Mouse (Mus musculus): ENCODE data around the gene Cass4. TPM values are rescaled to one million over a fixed set of nuclear protein-coding genes. Genes with fewer than 3 reads are reported as not detected.

Cass4 gene
- polyA plus RNA-seq, 1 experiment from 2014 or later = 0.12 TPM

GRCm38 (mm10) chr2:172395961-172396360, 2.4 kb downstream of the Cass4 start:
- no peaks in the 10 kb centered on the region for H3K36me3 ChIP-seq
- no peaks in the 10 kb centered on the region for H3K9me3 ChIP-seq
- peak overlapping the region; percentile 9; the same call in 1 of the 2 replicates for H3K4me3 ChIP-seq
- 33% methylated on average over 9 of the region's 9 CpGs for WGBS
- peak; percentile 44 for DNase-seq (ENCODE audit: low spot score)
- no peaks in the 10 kb centered on the region for H3K27me3 ChIP-seq (ENCODE audit: insufficient read depth, poor library complexity, severe bottlenecking)
- peaks cover 28% of the 10 kb centered on the region for H3K4me1 ChIP-seq (replicated peaks)
- H3K27ac ChIP-seq = peak overlapping the region; percentile 45

GRCm38 (mm10) chr2:172399901-172400300, 6.3 kb downstream of the Cass4 start:
- H3K27me3 ChIP-seq (ENCODE audit: insufficient read depth, poor library complexity, severe bottlenecking) = no peaks in the 10 kb centered on the region
- DNase-seq (ENCODE audit: low spot score) = no peak
- 35% methylated on average over 9 of the region's 9 CpGs for WGBS
- H3K4me1 ChIP-seq (replicated peaks) = peaks cover 28% of the 10 kb centered on the region
- H3K27ac ChIP-seq = peak overlapping the region; percentile 41; the same call in 1 of the 2 replicates
- no peaks in the 10 kb centered on the region for H3K36me3 ChIP-seq
- H3K9me3 ChIP-seq = no peaks in the 10 kb centered on the region
- no peak overlapping the region for H3K4me3 ChIP-seq

GRCm38 (mm10) chr2:172401116-172401825, 7.7 kb downstream of the Cass4 start:
- Histone ChIP-seq H3K27ac (no peak overlapping the region), H3K4me1 (replicated peaks) (peaks cover 14% of the 10 kb centered on the region), H3K9me3 (no peaks in the 10 kb centered on the region), H3K36me3 (no peaks in the 10 kb centered on the region), H3K4me3 (no peak overlapping the region), H3K27me3 (ENCODE audit: insufficient read depth, poor library complexity, severe bottlenecking) (no peaks in the 10 kb centered on the region)
- WGBS = 74% methylated on average over 13 of the region's 13 CpGs
- no peak for DNase-seq (ENCODE audit: low spot score)

GRCm38 (mm10) chr2:172404239-172404638, 10.6 kb downstream of the Cass4 start:
- peaks cover 14% of the 10 kb centered on the region for H3K4me1 ChIP-seq (replicated peaks)

GRCm38 (mm10) chr2:172405011-172405410, 11.4 kb downstream of the Cass4 start:
- Histone ChIP-seq H3K27me3 (ENCODE audit: insufficient read depth, poor library complexity, severe bottlenecking) (no peaks in the 10 kb centered on the region), H3K9me3 (no peaks in the 10 kb centered on the region), H3K36me3 (no peaks in the 10 kb centered on the region), H3K4me3 (no peak overlapping the region), H3K27ac (no peak overlapping the region), H3K4me1 (replicated peaks) (peaks cover 8% of the 10 kb centered on the region)
- DNase-seq (ENCODE audit: low spot score) = no peak
- 59% methylated on average over 3 of the region's 3 CpGs for WGBS

More at GRCm38 (mm10) chr2:172404239-172404638, 10.6 kb downstream of the Cass4 start:
- Histone ChIP-seq H3K9me3 (no peaks in the 10 kb centered on the region), H3K27me3 (ENCODE audit: insufficient read depth, poor library complexity, severe bottlenecking) (no peaks in the 10 kb centered on the region), H3K27ac (no peak overlapping the region), H3K4me3 (no peak overlapping the region), H3K36me3 (no peaks in the 10 kb centered on the region)
- DNase-seq (ENCODE audit: low spot score) = no peak
- 64% methylated on average over 7 of the region's 7 CpGs for WGBS

- DNase-seq (ENCODE audit: low spot score) = no peak
Observed at GRCm38 (mm10) chr2:172406173-172406572, 12.6 kb downstream of the Cass4 start.

GRCm38 (mm10) chr2:172407499-172407898, 13.9 kb downstream of the Cass4 start:
- no peak overlapping the region for H3K4me3 ChIP-seq
- H3K4me1 ChIP-seq (replicated peaks) = peaks cover 17% of the 10 kb centered on the region
- 75% methylated on average over 2 of the region's 2 CpGs for WGBS
- no peak overlapping the region for H3K27ac ChIP-seq
- no peaks in the 10 kb centered on the region for H3K36me3 ChIP-seq
- H3K27me3 ChIP-seq (ENCODE audit: insufficient read depth, poor library complexity, severe bottlenecking) = no peaks in the 10 kb centered on the region
- H3K9me3 ChIP-seq = no peaks in the 10 kb centered on the region
- no peak for DNase-seq (ENCODE audit: low spot score)

More at GRCm38 (mm10) chr2:172406173-172406572, 12.6 kb downstream of the Cass4 start:
- Histone ChIP-seq H3K27ac (no peak overlapping the region), H3K27me3 (ENCODE audit: insufficient read depth, poor library complexity, severe bottlenecking) (no peaks in the 10 kb centered on the region), H3K4me1 (replicated peaks) (peaks cover 8% of the 10 kb centered on the region; the same call in 1 of the 2 replicates), H3K4me3 (no peak overlapping the region), H3K36me3 (no peaks in the 10 kb centered on the region), H3K9me3 (no peaks in the 10 kb centered on the region)
- WGBS = 79% methylated on average over 4 of the region's 4 CpGs

GRCm38 (mm10) chr2:172410686-172411085, 17.1 kb downstream of the Cass4 start:
- Histone ChIP-seq H3K4me3 (no peak overlapping the region), H3K9me3 (no peaks in the 10 kb centered on the region), H3K36me3 (no peaks in the 10 kb centered on the region), H3K4me1 (replicated peaks) (peaks cover 34% of the 10 kb centered on the region), H3K27me3 (ENCODE audit: insufficient read depth, poor library complexity, severe bottlenecking) (no peaks in the 10 kb centered on the region), H3K27ac (no peak overlapping the region)
- 82% methylated on average over 2 of the region's 2 CpGs for whole genome bisulfite sequencing
- no peak for DNase-seq (ENCODE audit: low spot score)

- H3K9me3 ChIP-seq = no peaks in the 10 kb centered on the region
Observed at GRCm38 (mm10) chr2:172411091-172411490, 17.5 kb downstream of the Cass4 start.

GRCm38 (mm10) chr2:172412454-172412853, 18.9 kb downstream of the Cass4 start:
- H3K27ac ChIP-seq = peak overlapping the region; percentile 69; the same call in 1 of the 2 replicates
- 11% methylated on average over 9 of the region's 9 CpGs for WGBS
- H3K4me3 ChIP-seq = 0 out of 2 replicates have a peak overlapping the region, but pooled peaks have one; percentile 7

More at GRCm38 (mm10) chr2:172411091-172411490, 17.5 kb downstream of the Cass4 start:
- WGBS = 84% methylated on average over 11 of the region's 11 CpGs
- H3K27me3 ChIP-seq (ENCODE audit: insufficient read depth, poor library complexity, severe bottlenecking) = 0 out of 2 replicates have a peak, but pooled peaks cover 3% of the 10 kb centered on the region
- H3K4me3 ChIP-seq = no peak overlapping the region
- H3K4me1 ChIP-seq (replicated peaks) = peaks cover 34% of the 10 kb centered on the region
- no peak overlapping the region for H3K27ac ChIP-seq
- DNase-seq (ENCODE audit: low spot score) = no peak
- H3K36me3 ChIP-seq = no peaks in the 10 kb centered on the region

GRCm38 (mm10) chr2:172413273-172413672, 19.7 kb downstream of the Cass4 start:
- peak overlapping the region; percentile 6; the same call in 1 of the 2 replicates for H3K27ac ChIP-seq
- no peaks in the 10 kb centered on the region for H3K36me3 ChIP-seq
- H3K4me3 ChIP-seq = no peak overlapping the region
- peaks cover 32% of the 10 kb centered on the region for H3K4me1 ChIP-seq (replicated peaks)
- 10% methylated on average over 4 of the region's 4 CpGs for WGBS
- DNase-seq (ENCODE audit: low spot score) = peak; percentile 26
- H3K27me3 ChIP-seq (ENCODE audit: insufficient read depth, poor library complexity, severe bottlenecking) = peaks cover 9% of the 10 kb centered on the region; the same call in 1 of the 2 replicates
- H3K9me3 ChIP-seq = no peaks in the 10 kb centered on the region

More at GRCm38 (mm10) chr2:172412454-172412853, 18.9 kb downstream of the Cass4 start:
- Histone ChIP-seq H3K27me3 (ENCODE audit: insufficient read depth, poor library complexity, severe bottlenecking) (peaks cover 9% of the 10 kb centered on the region; the same call in 1 of the 2 replicates), H3K9me3 (no peaks in the 10 kb centered on the region), H3K36me3 (no peaks in the 10 kb centered on the region), H3K4me1 (replicated peaks) (peaks cover 34% of the 10 kb centered on the region)
- peak; percentile 57 for DNase-seq (ENCODE audit: low spot score)

- no peaks in the 10 kb centered on the region for H3K36me3 ChIP-seq
- H3K4me1 ChIP-seq (replicated peaks) = peaks cover 32% of the 10 kb centered on the region
- DNase-seq (ENCODE audit: low spot score) = no peak
- H3K27ac ChIP-seq = peak overlapping the region; percentile 6; the same call in 1 of the 2 replicates
- H3K27me3 ChIP-seq (ENCODE audit: insufficient read depth, poor library complexity, severe bottlenecking) = peaks cover 9% of the 10 kb centered on the region; the same call in 1 of the 2 replicates
- H3K4me3 ChIP-seq = no peak overlapping the region
- WGBS = 45% methylated on average over 5 of the region's 5 CpGs
- H3K9me3 ChIP-seq = no peaks in the 10 kb centered on the region
Observed at GRCm38 (mm10) chr2:172413894-172414293, 20.3 kb downstream of the Cass4 start.

- peaks cover 30% of the 10 kb centered on the region for H3K4me1 ChIP-seq (replicated peaks)
- peaks cover 9% of the 10 kb centered on the region; the same call in 1 of the 2 replicates for H3K27me3 ChIP-seq (ENCODE audit: insufficient read depth, poor library complexity, severe bottlenecking)
- H3K4me3 ChIP-seq = no peak overlapping the region
- H3K9me3 ChIP-seq = no peaks in the 10 kb centered on the region
- no peaks in the 10 kb centered on the region for H3K36me3 ChIP-seq
- no peak for DNase-seq (ENCODE audit: low spot score)
- no peak overlapping the region for H3K27ac ChIP-seq
- WGBS = 55% methylated on average over 12 of the region's 12 CpGs
Observed at GRCm38 (mm10) chr2:172416218-172416617, 22.6 kb downstream of the Cass4 start.

Measured in hindbrain, embryonic 10.5 days (tissue).